ENCODE assay signal across 8 mouse cellular contexts in genomic region chr4:95050518-95051278, GRCm38 (mm10). TPM values are rescaled to one million over a fixed set of nuclear protein-coding genes. Genes with fewer than 3 reads are reported as not detected.
DNase-seq lines count a peak whose midpoint lies in the region; ATAC-seq and TF ChIP-seq lines count a peak whose summit lies in the region.

No protein-coding gene starts in this region.

- peak overlapping the region; percentile 93 for H3K4me2 ChIP-seq in limb, embryonic 13.5 days (replicated peaks)
- peak overlapping the region; percentile 97 for H3K4me2 ChIP-seq in midbrain, embryonic 14.5 days (ENCODE audit: low read length)

- no peak for TF ChIP-seq POLR2A in spleen, adult 2 months (IDR thresholded peaks at IDR 0.05; ENCODE audit: low read depth, low read length)

- WGBS in embryonic facial prominence, embryonic 10.5 days, result under 1% methylated on average over 70 of the region's 70 CpGs
- WGBS in limb, embryonic 13.5 days, result under 1% methylated on average over 69 of the region's 70 CpGs
- under 1% methylated on average over 70 of the region's 70 CpGs for WGBS in midbrain, embryonic 14.5 days
- under 1% methylated on average over 70 of the region's 70 CpGs for WGBS in spleen, adult 2 months

- H3K4me1 ChIP-seq in embryonic facial prominence, embryonic 10.5 days, result peaks cover 43% of the 10 kb centered on the region
- peaks cover 26% of the 10 kb centered on the region for H3K4me1 ChIP-seq in limb, embryonic 13.5 days
- H3K4me1 ChIP-seq in midbrain, embryonic 14.5 days (ENCODE audit: control insufficient read depth, insufficient read depth, low read length), result peaks cover 23% of the 10 kb centered on the region
- no peaks in the 10 kb centered on the region; the same call in none of the 2 replicates for H3K4me1 ChIP-seq in spleen, adult 2 months (ENCODE audit: control insufficient read depth, insufficient read depth, insufficient read length)

- DNase-seq in adrenal gland, adult 18-20 months (ENCODE audit: low spot score in 2 of 2), result peak; percentile 70 to 72
- peak; percentile 84 for DNase-seq in embryonic facial prominence, embryonic 10.5 days (ENCODE audit: low spot score)
- peak; percentile 67 for DNase-seq in heart, adult 8-10 months (ENCODE audit: low spot score)
- DNase-seq in kidney, adult 9 months, result peak; percentile 88
- DNase-seq in midbrain, embryonic 14.5 days, result peak; percentile 86
- DNase-seq in spleen, adult 2 months (ENCODE audit: low read depth in 1 of 2, low spot score in 2 of 2), result peak in 1 of 2 experiments; percentile 80

- ATAC-seq in limb, embryonic 13.5 days (ENCODE audit: low FRiP score, low read depth), result no peak
- ATAC-seq in midbrain, embryonic 14.5 days (ENCODE audit: low FRiP score, low TSS enrichment), result peak; percentile 7; the same call in 1 of the 2 replicates
- no peak for ATAC-seq in monocyte, adult 5-6 weeks (replicated peaks; ENCODE audit: insufficient number of reproducible peaks, low FRiP score, low TSS enrichment, poor library complexity, severe bottlenecking)

- H3K4me3 ChIP-seq in embryonic facial prominence, embryonic 10.5 days, result peak overlapping the region; percentile 89
- H3K4me3 ChIP-seq in limb, embryonic 13.5 days, result peak overlapping the region; percentile 82
- peak overlapping the region; percentile 70 for H3K4me3 ChIP-seq in midbrain, embryonic 14.5 days (replicated peaks; ENCODE audit: low read depth, low read length)
- peak overlapping the region; percentile 65 for H3K4me3 ChIP-seq in spleen, adult 2 months (ENCODE audit: extremely low read depth, insufficient read depth, insufficient read length)

- H3K27me3 ChIP-seq in embryonic facial prominence, embryonic 10.5 days (replicated peaks; ENCODE audit: low read depth, poor library complexity, severe bottlenecking), result no peaks in the 10 kb centered on the region
- H3K27me3 ChIP-seq in limb, embryonic 13.5 days, result no peaks in the 10 kb centered on the region
- no peaks in the 10 kb centered on the region for H3K27me3 ChIP-seq in midbrain, embryonic 14.5 days (ENCODE audit: control insufficient read depth, insufficient read depth, low read length)
- no peaks in the 10 kb centered on the region for H3K27me3 ChIP-seq in spleen, adult 2 months (ENCODE audit: control insufficient read depth, insufficient read depth, low read length)

- peak; percentile 63; the same call in 1 of the 2 replicates for TF ChIP-seq CTCF in spleen, adult 2 months (IDR thresholded peaks at IDR 0.05; ENCODE audit: extremely low read depth, insufficient read depth, insufficient read length, insufficient replicate concordance)

- H3K36me3 ChIP-seq in embryonic facial prominence, embryonic 10.5 days (replicated peaks), result 0 out of 2 replicates have a peak, but pooled peaks cover 4% of the 10 kb centered on the region
- no peaks in the 10 kb centered on the region for H3K36me3 ChIP-seq in limb, embryonic 13.5 days
- no peaks in the 10 kb centered on the region for H3K36me3 ChIP-seq in midbrain, embryonic 14.5 days (ENCODE audit: control insufficient read depth, insufficient read depth, low read length)
- no peaks in the 10 kb centered on the region for H3K36me3 ChIP-seq in spleen, adult 2 months (ENCODE audit: control insufficient read depth, insufficient read depth, low read length)

- peak overlapping the region; percentile 97 for H3K9ac ChIP-seq in limb, embryonic 13.5 days
- H3K9ac ChIP-seq in midbrain, embryonic 14.5 days (replicated peaks; ENCODE audit: low read length), result peak overlapping the region; percentile 80

- H3K9me3 ChIP-seq in embryonic facial prominence, embryonic 10.5 days, result no peaks in the 10 kb centered on the region
- no peaks in the 10 kb centered on the region for H3K9me3 ChIP-seq in limb, embryonic 13.5 days
- no peaks in the 10 kb centered on the region for H3K9me3 ChIP-seq in midbrain, embryonic 14.5 days (ENCODE audit: control insufficient read depth, low read length)

- peak overlapping the region; percentile 96 for H3K27ac ChIP-seq in embryonic facial prominence, embryonic 10.5 days (replicated peaks)
- H3K27ac ChIP-seq in limb, embryonic 13.5 days, result peak overlapping the region; percentile 97
- H3K27ac ChIP-seq in midbrain, embryonic 14.5 days (replicated peaks; ENCODE audit: low read depth, low read length), result peak overlapping the region; percentile 90
- H3K27ac ChIP-seq in spleen, adult 2 months (ENCODE audit: insufficient read depth, low read length), result peak overlapping the region; percentile 94; the same call in 1 of the 2 replicates

RNA-seq across cellular contexts. Expression of gene Jun, which starts 1.3 kb away (rescaled TPM):
- 100 to 1,000 TPM; 160 to 307 TPM for total RNA-seq in adrenal gland, adult 18-20 months (2021)
- 69.8 and 78.0 TPM in 2 replicates for polyA plus RNA-seq in embryonic facial prominence, embryonic 10.5 days (2016; fragmentation: Nextera tagmentation; extraction: Ambion mirVana)
- total RNA-seq in heart, adult 8-10 months (2022), result 10 to 100 TPM; 38.5 to 58.4 (median 49.5) TPM
- 101 and 102 TPM in 2 replicates for polyA plus RNA-seq in limb, embryonic 13.5 days (2015; fragmentation: Nextera tagmentation; extraction: Ambion mirVana)
- 23.5 and 29.8 TPM in 2 replicates for polyA plus RNA-seq in midbrain, embryonic 14.5 days (2014; fragmentation: Nextera tagmentation; extraction: Ambion mirVana)
- 16.7 and 19.4 TPM in 2 replicates for polyA plus RNA-seq in spleen, adult 2 months (2012; rRNA removed)
- total RNA-seq in monocyte, adult 5-6 weeks (2017), result 141 to 642 TPM (median 148 TPM) in 3 replicates
